Mouse (Mus musculus): ENCODE measurements around the gene Borcs6.

The Borcs6 gene

GRCm38 (mm10) chr11:69101604-69102402 is 42.3 kb downstream of the Borcs6 start:
- in situ Hi-C loops (cut with MseI, MboI), result no loop called here

- in situ Hi-C loops (cut with MseI, MboI), result no loop called here
These were observed 42.8 kb downstream of the Borcs6 start for GRCm38 (mm10) chr11:69102403-69102725.

GRCm38 (mm10) chr11:69103121-69103520 is 43.6 kb downstream of the Borcs6 start:
- in situ Hi-C loops (cut with MseI, MboI), result no loop called here

GRCm38 (mm10) chr11:69103531-69104435 is 44.3 kb downstream of the Borcs6 start:
- in situ Hi-C loops (cut with MseI, MboI), result no loop called here

GRCm38 (mm10) chr11:69104487-69104886 is 45.0 kb downstream of the Borcs6 start:
- in situ Hi-C loops (cut with MseI, MboI), result no loop called here

GRCm38 (mm10) chr11:69105227-69105626 is 45.7 kb downstream of the Borcs6 start:
- in situ Hi-C loops (cut with MseI, MboI), result no loop called here

- in situ Hi-C loops (cut with MseI, MboI), result no loop called here
These were observed 46.3 kb downstream of the Borcs6 start for GRCm38 (mm10) chr11:69105796-69106195.

- in situ Hi-C loops (cut with MseI, MboI), result no loop called here
These were observed 46.8 kb downstream of the Borcs6 start for GRCm38 (mm10) chr11:69106299-69106698.

GRCm38 (mm10) chr11:69106842-69107241 is 47.3 kb downstream of the Borcs6 start:
- in situ Hi-C loops (cut with MseI, MboI), result no loop called here

GRCm38 (mm10) chr11:69107676-69108075 is 48.2 kb downstream of the Borcs6 start:
- in situ Hi-C loops (cut with MseI, MboI), result no loop called here

- in situ Hi-C loops (cut with MseI, MboI), result no loop called here
These were observed 48.7 kb downstream of the Borcs6 start for GRCm38 (mm10) chr11:69108223-69108622.

- in situ Hi-C loops (cut with MseI, MboI), result no loop called here
These were observed 49.7 kb downstream of the Borcs6 start for GRCm38 (mm10) chr11:69109032-69109900.

- in situ Hi-C loops (cut with MseI, MboI), result no loop called here
These were observed 51.0 kb downstream of the Borcs6 start for GRCm38 (mm10) chr11:69110319-69111046.

All from mouse trophoblast stem cell (cell line).